Mouse (Mus musculus) midbrain, embryonic 16.5 days (tissue): ENCODE data around the gene Ubl4b. TPM values are rescaled to one million over a fixed set of nuclear protein-coding genes. Genes with fewer than 3 reads are reported as not detected.
A peak's percentile ranks its signal among the peaks of the same experiment; 100 is the strongest.

Experiments
- ATAC-seq: fragments of 200-750 bp; cut with Nextera tagmentation; 2 replicates; pipeline ENCODE4 v1.8.0; 2017; ENCODE audit warnings: moderate TSS enrichment
- H3K27ac ChIP-seq: fragments of 300-500 bp; sonication (generic); 2 replicates; pipeline ENCODE4 v1.5.1; 2014; ENCODE audit warnings: mild to moderate bottlenecking, low read length, mixed read lengths
- H3K27me3 ChIP-seq: fragments of 300-500 bp; sonication (generic); 2 replicates; pipeline ENCODE4 v1.6.1; 2014; ENCODE audit warnings: low read depth, low read length, mixed read lengths; ENCODE audit not compliant: control insufficient read depth, insufficient read depth
- H3K36me3 ChIP-seq: fragments of 300-500 bp; sonication (generic); 2 replicates; pipeline ENCODE4 v1.6.1; 2014; ENCODE audit warnings: mild to moderate bottlenecking, low read length, moderate library complexity, mixed read lengths; ENCODE audit not compliant: control insufficient read depth, insufficient read depth
- H3K4me1 ChIP-seq: fragments of 300-500 bp; sonication (generic); 2 replicates; pipeline ENCODE4 v1.6.1; 2014; ENCODE audit warnings: mild to moderate bottlenecking, low read length, mixed read lengths; ENCODE audit not compliant: control insufficient read depth, insufficient read depth
- H3K4me2 ChIP-seq: fragments of 300-500 bp; sonication (generic); 2 replicates; pipeline ENCODE4 v1.6.1; 2014; ENCODE audit warnings: mild to moderate bottlenecking, low read length, mixed read lengths
- H3K4me3 ChIP-seq: fragments of 300-500 bp; sonication (generic); 2 replicates; pipeline ENCODE4 v1.5.1; 2014; ENCODE audit warnings: low read depth, mild to moderate bottlenecking, low read length, moderate library complexity, mixed read lengths
- H3K9ac ChIP-seq: fragments of 300-500 bp; sonication (generic); 2 replicates; pipeline ENCODE4 v1.6.1; 2014; ENCODE audit warnings: low read depth, low read length, mixed read lengths
- H3K9me3 ChIP-seq: fragments of 300-500 bp; sonication (generic); replicated peaks from 2 replicates; pipeline ENCODE4 v1.6.1; 2014; ENCODE audit warnings: mild to moderate bottlenecking, low read length, mixed read lengths; ENCODE audit not compliant: control insufficient read depth, poor library complexity, severe bottlenecking
- WGBS: fragments of 180-500 bp; shearing (Covaris S2); extraction: QIAGEN DNeasy Blood & Tissue Kit; methylation state at CpG from one replicate; pipeline ENCODE4 v1.1.7; 2014; 5-methylcytosine and 5-hydroxymethylcytosine counted together
- polyA plus RNA-seq: library from polyadenylated mRNA; unstranded; fragments of >200 nt; fragmentation: Nextera tagmentation; extraction: Ambion mirVana; gene quantifications from 2 replicates; pipeline ENCODE4 v1.2.1, GENCODE M21; 2015

Ubl4b gene
- polyA plus RNA-seq, 1 experiment from 2014 or later: not detected

- H3K9me3 ChIP-seq: no peaks in the 10 kb centered on the region
- peaks cover 19% of the 10 kb centered on the region for H3K4me1 ChIP-seq
- peak overlapping the region; percentile 58 for H3K4me2 ChIP-seq
- no peaks in the 10 kb centered on the region for H3K36me3 ChIP-seq
- no peaks in the 10 kb centered on the region for H3K27me3 ChIP-seq
- peak overlapping the region; percentile 28; the same call in 1 of the 2 replicates for H3K4me3 ChIP-seq
- WGBS: 20% methylated on average over 8 of the region's 8 CpGs
- peak; percentile 37; the same call in 1 of the 2 replicates for ATAC-seq
- H3K27ac ChIP-seq: peak overlapping the region; percentile 88
- peak overlapping the region; percentile 67; the same call in 1 of the 2 replicates for H3K9ac ChIP-seq
Observed at GRCm38 (mm10) chr3:107537504-107537889, 17.4 kb downstream of the Ubl4b start.

GRCm38 (mm10) chr3:107536810-107537503 is 17.9 kb downstream of the Ubl4b start:
- peak; percentile 83 for ATAC-seq
- H3K36me3 ChIP-seq: no peaks in the 10 kb centered on the region
- peaks cover 19% of the 10 kb centered on the region for H3K4me1 ChIP-seq
- H3K9me3 ChIP-seq: no peaks in the 10 kb centered on the region
- peak overlapping the region; percentile 67 for H3K9ac ChIP-seq
- peak overlapping the region; percentile 28 for H3K4me3 ChIP-seq
- H3K27me3 ChIP-seq: no peaks in the 10 kb centered on the region
- H3K27ac ChIP-seq: peak overlapping the region; percentile 88
- H3K4me2 ChIP-seq: peak overlapping the region; percentile 58
- 2% methylated on average over 17 of the region's 17 CpGs for WGBS

GRCm38 (mm10) chr3:107534951-107535350 is 19.9 kb downstream of the Ubl4b start:
- 85% methylated on average over 7 of the region's 7 CpGs for WGBS
- no peaks in the 10 kb centered on the region for H3K27me3 ChIP-seq
- H3K9ac ChIP-seq: no peak overlapping the region
- ATAC-seq: no peak
- H3K4me3 ChIP-seq: no peak overlapping the region
- H3K36me3 ChIP-seq: no peaks in the 10 kb centered on the region
- peaks cover 19% of the 10 kb centered on the region for H3K4me1 ChIP-seq
- H3K4me2 ChIP-seq: no peak overlapping the region
- no peaks in the 10 kb centered on the region for H3K9me3 ChIP-seq
- H3K27ac ChIP-seq: no peak overlapping the region

- no peak overlapping the region for H3K27ac ChIP-seq
- ATAC-seq: no peak
Observed at GRCm38 (mm10) chr3:107533532-107533931, 21.3 kb downstream of the Ubl4b start.

GRCm38 (mm10) chr3:107530581-107530980 is 24.3 kb downstream of the Ubl4b start:
- H3K27me3 ChIP-seq: no peaks in the 10 kb centered on the region
- ATAC-seq: no peak
- WGBS: 84% methylated on average over 5 of the region's 5 CpGs

More at GRCm38 (mm10) chr3:107533532-107533931, 21.3 kb downstream of the Ubl4b start:
- Histone ChIP-seq H3K9ac (no peak overlapping the region), H3K27me3 (no peaks in the 10 kb centered on the region), H3K36me3 (no peaks in the 10 kb centered on the region), H3K9me3 (no peaks in the 10 kb centered on the region), H3K4me1 (peaks cover 32% of the 10 kb centered on the region), H3K4me3 (no peak overlapping the region), H3K4me2 (no peak overlapping the region)
- WGBS: 56% methylated on average over 4 of the region's 4 CpGs

GRCm38 (mm10) chr3:107529182-107529581 is 25.7 kb downstream of the Ubl4b start:
- peak; percentile 49 for ATAC-seq
- Histone ChIP-seq H3K27me3 (no peaks in the 10 kb centered on the region), H3K4me1 (peaks cover 26% of the 10 kb centered on the region), H3K36me3 (no peaks in the 10 kb centered on the region), H3K27ac (peak overlapping the region; percentile 96), H3K4me3 (no peak overlapping the region), H3K9ac (peak overlapping the region; percentile 38; the same call in 1 of the 2 replicates), H3K9me3 (no peaks in the 10 kb centered on the region), H3K4me2 (peak overlapping the region; percentile 59)
- 58% methylated on average over 5 of the region's 5 CpGs for WGBS

More at GRCm38 (mm10) chr3:107530581-107530980, 24.3 kb downstream of the Ubl4b start:
- Histone ChIP-seq H3K4me2 (no peak overlapping the region), H3K36me3 (no peaks in the 10 kb centered on the region), H3K4me3 (no peak overlapping the region), H3K27ac (peak overlapping the region; percentile 62), H3K9ac (no peak overlapping the region), H3K4me1 (peaks cover 26% of the 10 kb centered on the region), H3K9me3 (no peaks in the 10 kb centered on the region)

- H3K27me3 ChIP-seq: no peaks in the 10 kb centered on the region
- peak overlapping the region; percentile 96 for H3K27ac ChIP-seq
- H3K9ac ChIP-seq: peak overlapping the region; percentile 52; the same call in 1 of the 2 replicates
- WGBS: 1% methylated on average over 9 of the region's 9 CpGs
- no peaks in the 10 kb centered on the region for H3K36me3 ChIP-seq
- H3K4me1 ChIP-seq: peaks cover 26% of the 10 kb centered on the region
- peak; percentile 96 for ATAC-seq
- H3K4me2 ChIP-seq: peak overlapping the region; percentile 59
- H3K4me3 ChIP-seq: peak overlapping the region; percentile 18; the same call in 1 of the 2 replicates
- H3K9me3 ChIP-seq: no peaks in the 10 kb centered on the region
Observed at GRCm38 (mm10) chr3:107528401-107529118, 26.3 kb downstream of the Ubl4b start.

GRCm38 (mm10) chr3:107524547-107524946 is 30.3 kb downstream of the Ubl4b start:
- peaks cover 23% of the 10 kb centered on the region for H3K4me1 ChIP-seq

GRCm38 (mm10) chr3:107520931-107521330 is 33.9 kb downstream of the Ubl4b start:
- no peak overlapping the region for H3K27ac ChIP-seq

More at GRCm38 (mm10) chr3:107524547-107524946, 30.3 kb downstream of the Ubl4b start:
- Histone ChIP-seq H3K4me2 (no peak overlapping the region), H3K4me3 (no peak overlapping the region), H3K27ac (no peak overlapping the region), H3K27me3 (no peaks in the 10 kb centered on the region), H3K9ac (no peak overlapping the region), H3K36me3 (no peaks in the 10 kb centered on the region), H3K9me3 (no peaks in the 10 kb centered on the region)
- WGBS: 38% methylated on average over 6 of the region's 6 CpGs
- no peak for ATAC-seq

More at GRCm38 (mm10) chr3:107520931-107521330, 33.9 kb downstream of the Ubl4b start:
- 82% methylated on average over 5 of the region's 5 CpGs for WGBS
- H3K4me1 ChIP-seq: peaks cover 11% of the 10 kb centered on the region
- no peaks in the 10 kb centered on the region for H3K36me3 ChIP-seq
- no peak overlapping the region for H3K9ac ChIP-seq
- H3K9me3 ChIP-seq: no peaks in the 10 kb centered on the region
- ATAC-seq: no peak
- H3K27me3 ChIP-seq: no peaks in the 10 kb centered on the region
- H3K4me2 ChIP-seq: no peak overlapping the region
- no peak overlapping the region for H3K4me3 ChIP-seq
